ENCODE assay signal across 24 mouse cellular contexts in genomic region chr4:63388029-63388428, GRCm38 (mm10). TPM values are rescaled to one million over a fixed set of nuclear protein-coding genes. Genes with fewer than 3 reads are reported as not detected.
A peak's percentile ranks its signal among the peaks of the same experiment; 100 is the strongest.
DNase-seq lines count a peak whose midpoint lies in the region; ATAC-seq lines count a peak whose summit lies in the region.
"Had no signal": no experiment of that assay in that cellular context is flagged by ENCODE, and none has a peak within 500 bp of the region (broad histone marks: within the 10 kb centered on the region; RNA-seq: fewer than 3 reads in every experiment).

No protein-coding gene starts in this region.

- H3K27me3 ChIP-seq in hindbrain, embryonic 10.5 days (ENCODE audit: insufficient read depth, poor library complexity, severe bottlenecking), result no peaks in the 10 kb centered on the region
- no peaks in the 10 kb centered on the region for H3K27me3 ChIP-seq in hindbrain, embryonic 12.5 days
- no peaks in the 10 kb centered on the region for H3K27me3 ChIP-seq in midbrain, embryonic 14.5 days (ENCODE audit: control insufficient read depth, insufficient read depth, low read length)
- H3K27me3 ChIP-seq in midbrain, embryonic 15.5 days (replicated peaks), result no peaks in the 10 kb centered on the region
- no peaks in the 10 kb centered on the region for H3K27me3 ChIP-seq in forebrain, embryonic 12.5 days
- H3K27me3 ChIP-seq: embryonic facial prominence, embryonic 12.5 days; limb, embryonic 15.5 days had no signal

- H3K4me3 ChIP-seq in hindbrain, embryonic 10.5 days, result no peak overlapping the region
- H3K4me3 ChIP-seq in hindbrain, embryonic 12.5 days, result no peak overlapping the region
- H3K4me3 ChIP-seq in midbrain, embryonic 14.5 days (replicated peaks; ENCODE audit: low read depth, low read length), result no peak overlapping the region
- H3K4me3 ChIP-seq in midbrain, embryonic 15.5 days, result no peak overlapping the region
- H3K4me3 ChIP-seq in forebrain, embryonic 12.5 days (replicated peaks), result no peak overlapping the region
- H3K4me3 ChIP-seq: embryonic facial prominence, embryonic 12.5 days; left cerebral cortex, adult 2 months; limb, embryonic 15.5 days; megakaryocyte, embryonic 14.5 days had no signal

- no peak for DNase-seq in hindbrain, embryonic 10.5 days (ENCODE audit: low spot score)
- no peak for DNase-seq in midbrain, embryonic 14.5 days
- peak; percentile 48 for DNase-seq in naive thymus-derived CD4-positive, alpha-beta T cell, adult 2 months (ENCODE audit: low read depth)
- no peak for DNase-seq in cerebellum, adult 8-10 months
- DNase-seq: adrenal gland, adult 2 months; cerebellum, adult 18-20 months; cerebellum, postnatal 25 days; kidney, adult 18-20 months; kidney, postnatal 4 days; layer of hippocampus, adult 9-11 months; left cerebral cortex, postnatal 4 days; lung, embryonic 14.5 days; lung, postnatal 36 days had no signal

- H3K27ac ChIP-seq in hindbrain, embryonic 10.5 days, result peak overlapping the region; percentile 84
- no peak overlapping the region for H3K27ac ChIP-seq in hindbrain, embryonic 12.5 days
- peak overlapping the region; percentile 75 for H3K27ac ChIP-seq in midbrain, embryonic 14.5 days (replicated peaks; ENCODE audit: low read depth, low read length)
- no peak overlapping the region for H3K27ac ChIP-seq in midbrain, embryonic 15.5 days
- peak overlapping the region; percentile 91 for H3K27ac ChIP-seq in forebrain, embryonic 12.5 days
- H3K27ac ChIP-seq: embryonic facial prominence, embryonic 12.5 days; left cerebral cortex, adult 2 months; limb, embryonic 15.5 days; liver, embryonic 14.5 days had no signal

- WGBS in hindbrain, embryonic 10.5 days, result 80% methylated on average over 6 of the region's 6 CpGs
- WGBS in hindbrain, embryonic 12.5 days, result 67% methylated on average over 6 of the region's 6 CpGs
- 64% methylated on average over 6 of the region's 6 CpGs for WGBS in midbrain, embryonic 14.5 days
- 59% methylated on average over 6 of the region's 6 CpGs for WGBS in midbrain, embryonic 15.5 days
- WGBS in forebrain, embryonic 12.5 days, result 70% methylated on average over 6 of the region's 6 CpGs

- no peak overlapping the region for H3K9ac ChIP-seq in hindbrain, embryonic 12.5 days
- no peak overlapping the region for H3K9ac ChIP-seq in midbrain, embryonic 14.5 days (replicated peaks; ENCODE audit: low read length)
- no peak overlapping the region for H3K9ac ChIP-seq in midbrain, embryonic 15.5 days
- no peak overlapping the region for H3K9ac ChIP-seq in forebrain, embryonic 12.5 days
- H3K9ac ChIP-seq: embryonic facial prominence, embryonic 12.5 days; limb, embryonic 15.5 days; liver, embryonic 14.5 days; lung, embryonic 14.5 days had no signal

- peaks cover 49% of the 10 kb centered on the region for H3K36me3 ChIP-seq in hindbrain, embryonic 10.5 days
- peaks cover 7% of the 10 kb centered on the region for H3K36me3 ChIP-seq in hindbrain, embryonic 12.5 days
- peaks cover 23% of the 10 kb centered on the region; the same call in 1 of the 2 replicates for H3K36me3 ChIP-seq in midbrain, embryonic 14.5 days (ENCODE audit: control insufficient read depth, insufficient read depth, low read length)
- H3K36me3 ChIP-seq in midbrain, embryonic 15.5 days (replicated peaks), result no peaks in the 10 kb centered on the region
- peaks cover 48% of the 10 kb centered on the region for H3K36me3 ChIP-seq in forebrain, embryonic 12.5 days (replicated peaks)

- H3K4me2 ChIP-seq in hindbrain, embryonic 12.5 days (replicated peaks), result no peak overlapping the region
- H3K4me2 ChIP-seq in midbrain, embryonic 14.5 days (ENCODE audit: low read length), result no peak overlapping the region
- H3K4me2 ChIP-seq in midbrain, embryonic 15.5 days, result no peak overlapping the region
- H3K4me2 ChIP-seq in forebrain, embryonic 12.5 days, result no peak overlapping the region
- H3K4me2 ChIP-seq: embryonic facial prominence, embryonic 12.5 days; limb, embryonic 15.5 days; lung, embryonic 14.5 days had no signal

- ATAC-seq in hindbrain, embryonic 12.5 days (ENCODE audit: low FRiP score), result no peak
- no peak for ATAC-seq in midbrain, embryonic 14.5 days (ENCODE audit: low FRiP score, low TSS enrichment)
- no peak for ATAC-seq in midbrain, embryonic 15.5 days (replicated peaks)
- ATAC-seq in forebrain, embryonic 12.5 days (ENCODE audit: low FRiP score), result no peak

- peaks cover 38% of the 10 kb centered on the region for H3K4me1 ChIP-seq in hindbrain, embryonic 10.5 days (replicated peaks)
- peaks cover 25% of the 10 kb centered on the region for H3K4me1 ChIP-seq in hindbrain, embryonic 12.5 days
- peaks cover 27% of the 10 kb centered on the region for H3K4me1 ChIP-seq in midbrain, embryonic 14.5 days (ENCODE audit: control insufficient read depth, insufficient read depth, low read length)
- peaks cover 15% of the 10 kb centered on the region for H3K4me1 ChIP-seq in midbrain, embryonic 15.5 days
- peaks cover 47% of the 10 kb centered on the region for H3K4me1 ChIP-seq in forebrain, embryonic 12.5 days

- no peaks in the 10 kb centered on the region for H3K9me3 ChIP-seq in hindbrain, embryonic 10.5 days
- H3K9me3 ChIP-seq in hindbrain, embryonic 12.5 days (replicated peaks), result no peaks in the 10 kb centered on the region
- H3K9me3 ChIP-seq in midbrain, embryonic 14.5 days (ENCODE audit: control insufficient read depth, low read length), result no peaks in the 10 kb centered on the region
- no peaks in the 10 kb centered on the region for H3K9me3 ChIP-seq in midbrain, embryonic 15.5 days
- H3K9me3 ChIP-seq in forebrain, embryonic 12.5 days, result no peaks in the 10 kb centered on the region
- H3K9me3 ChIP-seq: embryonic facial prominence, embryonic 12.5 days; limb, embryonic 15.5 days; megakaryocyte, embryonic 14.5 days had no signal

RNA-seq across cellular contexts. Expression of gene Akna, which starts 15.1 kb away (rescaled TPM):
- 10.8 and 13.0 TPM in 2 replicates for polyA plus RNA-seq in hindbrain, embryonic 10.5 days (2016; fragmentation: Nextera tagmentation; extraction: Ambion mirVana)
- polyA plus RNA-seq in hindbrain, embryonic 12.5 days (2016; fragmentation: Nextera tagmentation; extraction: Ambion mirVana), result 10.4 and 10.9 TPM in 2 replicates
- polyA plus RNA-seq in midbrain, embryonic 14.5 days (2014; fragmentation: Nextera tagmentation; extraction: Ambion mirVana), result 3.0 and 6.1 TPM in 2 replicates
- polyA plus RNA-seq in midbrain, embryonic 15.5 days (2015; fragmentation: Nextera tagmentation; extraction: Ambion mirVana), result 7.0 and 7.7 TPM in 2 replicates
- 24.6 and 29.3 TPM in 2 replicates for polyA plus RNA-seq in forebrain, embryonic 12.5 days (2016; fragmentation: Nextera tagmentation; extraction: Ambion mirVana)

RNA-seq across cellular contexts. Expression of gene Orm2, which starts 25.8 kb away (rescaled TPM):
- polyA plus RNA-seq in hindbrain, embryonic 10.5 days (2016; fragmentation: Nextera tagmentation; extraction: Ambion mirVana), result not detected in 2 replicates
- polyA plus RNA-seq in hindbrain, embryonic 12.5 days (2016; fragmentation: Nextera tagmentation; extraction: Ambion mirVana), result not detected in 2 replicates
- not detected in 2 replicates for polyA plus RNA-seq in midbrain, embryonic 14.5 days (2014; fragmentation: Nextera tagmentation; extraction: Ambion mirVana)
- not detected in 2 replicates for polyA plus RNA-seq in midbrain, embryonic 15.5 days (2015; fragmentation: Nextera tagmentation; extraction: Ambion mirVana)
- not detected in 2 replicates for polyA plus RNA-seq in forebrain, embryonic 12.5 days (2016; fragmentation: Nextera tagmentation; extraction: Ambion mirVana)
- polyA plus RNA-seq: embryonic facial prominence, embryonic 12.5 days; heart, embryonic 14.5 days; kidney, embryonic 16.5 days; liver, embryonic 14.5 days; lung, embryonic 14.5 days; small intestine, adult 2 months had no signal

RNA-seq across cellular contexts. Expression of gene Orm3, which starts 32.1 kb away (rescaled TPM):
- polyA plus RNA-seq in hindbrain, embryonic 10.5 days (2016; fragmentation: Nextera tagmentation; extraction: Ambion mirVana), result not detected in 2 replicates
- not detected in 2 replicates for polyA plus RNA-seq in hindbrain, embryonic 12.5 days (2016; fragmentation: Nextera tagmentation; extraction: Ambion mirVana)
- polyA plus RNA-seq in midbrain, embryonic 14.5 days (2014; fragmentation: Nextera tagmentation; extraction: Ambion mirVana), result not detected in 2 replicates
- not detected in 2 replicates for polyA plus RNA-seq in midbrain, embryonic 15.5 days (2015; fragmentation: Nextera tagmentation; extraction: Ambion mirVana)
- not detected in 2 replicates for polyA plus RNA-seq in forebrain, embryonic 12.5 days (2016; fragmentation: Nextera tagmentation; extraction: Ambion mirVana)
- polyA plus RNA-seq: embryonic facial prominence, embryonic 12.5 days; heart, embryonic 14.5 days; kidney, embryonic 16.5 days; limb, embryonic 15.5 days; liver, embryonic 14.5 days; lung, embryonic 14.5 days; small intestine, adult 2 months had no signal

RNA-seq across cellular contexts. Expression of gene Orm1, which starts 43.7 kb away (rescaled TPM):
- not detected in 2 replicates for polyA plus RNA-seq in hindbrain, embryonic 10.5 days (2016; fragmentation: Nextera tagmentation; extraction: Ambion mirVana)
- polyA plus RNA-seq in hindbrain, embryonic 12.5 days (2016; fragmentation: Nextera tagmentation; extraction: Ambion mirVana), result not detected in 2 replicates
- not detected in 2 replicates for polyA plus RNA-seq in midbrain, embryonic 14.5 days (2014; fragmentation: Nextera tagmentation; extraction: Ambion mirVana)
- polyA plus RNA-seq in midbrain, embryonic 15.5 days (2015; fragmentation: Nextera tagmentation; extraction: Ambion mirVana), result not detected in 2 replicates
- not detected in 2 replicates for polyA plus RNA-seq in forebrain, embryonic 12.5 days (2016; fragmentation: Nextera tagmentation; extraction: Ambion mirVana)
- polyA plus RNA-seq: embryonic facial prominence, embryonic 12.5 days; heart, embryonic 14.5 days; kidney, embryonic 16.5 days; liver, embryonic 14.5 days; lung, embryonic 14.5 days; small intestine, adult 2 months had no signal

Comparison
In these comparisons a context has a peak if more than half of its experiments do, and no peak if none do; other contexts are left out.
1. H3K27ac ChIP-seq: peak in hindbrain, embryonic 10.5 days (single experiment), midbrain, embryonic 14.5 days (single experiment) and forebrain, embryonic 12.5 days (single experiment); none in hindbrain, embryonic 12.5 days (single experiment) and midbrain, embryonic 15.5 days (single experiment).